Mouse (Mus musculus) embryo, embryonic 11 days (tissue): ENCODE measurements around the gene Gm20517.

ENCODE experiments used
- DNase-seq: peaks from one replicate; pipeline ENCODE4 v3.0.0-alpha.2; 2015

Gene Gm20517

DNA sequence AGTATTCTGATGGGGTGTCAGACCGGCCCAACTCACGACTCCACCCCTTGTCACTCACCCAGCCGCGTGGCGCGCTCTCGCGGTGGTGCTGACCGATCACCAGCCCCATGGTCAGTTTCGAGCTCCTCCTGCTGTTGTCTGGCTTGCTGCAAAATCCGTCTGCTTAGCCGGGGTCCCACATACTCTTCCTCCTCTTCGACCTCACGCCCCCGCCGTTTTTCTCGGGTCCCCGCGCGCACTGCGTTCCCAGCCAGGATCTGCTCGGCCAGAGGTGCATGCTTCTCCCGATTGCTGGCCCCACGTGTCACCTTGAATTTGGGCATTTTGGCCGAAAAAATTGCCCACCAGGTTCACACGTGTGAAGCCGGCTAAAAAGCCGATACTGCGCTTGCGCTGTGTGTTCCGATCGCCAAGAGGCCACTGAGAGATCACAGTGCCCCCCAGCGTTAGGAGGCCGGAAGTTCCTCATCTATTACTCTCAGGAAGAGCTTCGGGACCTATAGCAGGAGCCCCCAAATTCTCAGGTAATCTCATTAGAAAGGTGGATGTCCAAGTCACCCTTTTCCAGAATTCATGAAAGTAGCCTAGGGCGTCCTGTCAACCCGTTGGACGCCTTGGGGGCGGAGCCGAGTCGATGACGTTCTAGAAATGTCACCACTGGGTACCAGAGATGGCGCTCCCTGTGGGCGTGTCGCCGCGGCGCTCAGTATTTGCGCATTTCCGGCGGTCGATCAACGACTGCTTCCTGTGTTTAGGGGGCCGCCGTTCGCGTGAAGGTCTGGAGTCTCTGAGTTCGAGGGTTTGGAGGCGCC lies at the start of gene Gm20517, which contains the start of the genes Bysl and Med20:
Gm20517 (plus strand) TSS at position 741 of the 812 bp plus-strand sequence.
Bysl (minus strand) TSS at position 644 of the 812 bp plus-strand sequence.
Med20 (plus strand) TSS at position 734 of the 812 bp plus-strand sequence.
- DNase-seq: peak; percentile 98

DNA sequence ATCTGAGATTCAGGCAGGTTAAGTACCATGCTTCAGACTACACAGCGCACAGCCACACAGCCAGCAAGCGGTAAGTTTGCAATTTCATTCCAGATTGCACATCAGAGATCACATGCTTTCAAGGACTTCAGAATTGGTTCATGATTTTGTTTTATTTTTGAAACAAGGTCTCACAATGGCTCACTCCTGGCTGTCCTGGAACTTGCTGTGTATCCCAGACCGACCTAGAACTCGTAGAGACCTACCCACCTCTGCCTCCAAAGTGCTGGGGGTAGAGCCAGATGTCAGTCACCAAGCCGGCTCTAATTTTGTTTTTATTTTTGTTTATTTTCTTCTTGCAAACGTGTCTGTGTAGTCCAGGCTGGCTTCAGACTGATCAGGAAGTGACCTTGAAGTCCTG lies 48.5 kb upstream of the Gm20517 start:
- no peak for DNase-seq

DNA sequence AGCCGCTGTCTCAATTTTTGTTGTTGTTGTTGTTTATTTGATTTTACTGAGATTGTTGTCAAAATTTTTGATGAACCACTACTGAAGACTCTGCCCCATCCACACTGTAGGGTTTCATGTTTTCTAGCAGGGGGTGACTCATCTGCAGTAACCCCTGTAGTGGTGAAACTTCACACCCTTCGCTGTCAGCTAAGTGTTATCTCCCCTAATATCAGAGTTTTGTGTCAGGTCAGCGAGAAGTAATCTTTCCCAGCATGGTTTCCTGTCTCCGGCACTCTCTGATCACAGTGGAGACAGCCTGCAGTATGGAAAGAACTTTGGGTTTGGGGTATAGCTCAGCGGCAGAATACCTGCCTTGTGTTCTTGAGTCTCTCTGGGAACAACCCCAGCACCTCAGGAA lies 46.8 kb upstream of the Gm20517 start:
- DNase-seq: no peak

DNA sequence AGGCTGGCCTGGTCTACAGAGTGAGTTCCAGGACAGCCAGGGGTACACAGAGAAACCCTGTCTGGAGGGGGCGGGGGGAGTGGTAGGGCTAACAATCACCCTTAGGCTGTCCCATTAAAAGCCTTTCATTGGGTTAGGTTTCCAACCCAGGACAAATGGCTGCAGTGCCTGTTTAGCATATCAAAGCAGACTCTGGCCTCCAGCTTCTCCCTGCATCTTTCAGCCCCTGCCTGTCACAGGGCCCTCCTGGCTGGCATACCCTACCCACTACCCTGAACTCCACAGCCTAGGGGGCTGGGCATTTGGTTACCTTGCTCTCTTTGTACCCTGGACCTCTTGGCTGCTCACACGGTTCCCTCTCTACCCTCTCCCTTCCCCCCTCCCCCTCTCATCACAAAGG lies 45.3 kb upstream of the Gm20517 start:
- DNase-seq: peak; percentile 36

DNA sequence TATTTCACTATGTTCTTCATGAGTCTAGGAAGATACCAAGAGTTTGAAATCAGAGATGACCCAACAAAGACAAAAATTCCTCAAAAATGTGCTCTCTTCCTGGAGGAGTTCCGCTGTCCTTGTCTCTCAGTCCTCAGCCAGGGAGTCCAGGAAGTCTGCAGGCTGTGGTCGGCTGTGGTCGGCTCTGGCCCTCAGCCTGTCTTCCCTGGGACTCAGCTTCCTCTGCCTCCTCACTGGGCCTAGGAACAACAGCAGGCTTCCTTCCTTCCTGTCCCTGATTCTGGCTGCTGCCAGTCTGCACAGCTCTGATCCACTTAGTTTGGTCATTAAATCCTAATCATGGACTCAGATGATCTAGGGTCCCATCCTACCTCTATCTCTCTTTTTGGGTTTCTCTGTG lies 44.1 kb upstream of the Gm20517 start:
- no peak for DNase-seq

DNA sequence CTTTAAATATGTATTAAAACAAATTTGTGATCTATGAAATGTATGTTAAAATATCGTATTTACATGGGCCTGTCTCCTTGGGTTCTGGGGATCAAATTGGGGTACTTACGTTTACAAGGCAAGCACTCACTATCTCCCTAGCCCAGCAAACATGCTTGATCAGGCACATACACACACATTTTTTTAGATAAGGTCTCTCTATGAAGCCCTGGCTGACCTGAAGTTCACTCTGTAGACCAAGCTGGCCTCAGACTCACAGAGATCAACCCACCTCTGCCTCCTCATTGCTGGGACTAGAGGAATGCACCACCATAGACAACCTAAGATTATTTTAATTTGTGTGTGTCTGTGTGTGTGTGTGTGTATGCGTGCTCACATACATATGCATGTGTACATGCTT lies 43.0 kb upstream of the Gm20517 start:
- DNase-seq: no peak

DNA sequence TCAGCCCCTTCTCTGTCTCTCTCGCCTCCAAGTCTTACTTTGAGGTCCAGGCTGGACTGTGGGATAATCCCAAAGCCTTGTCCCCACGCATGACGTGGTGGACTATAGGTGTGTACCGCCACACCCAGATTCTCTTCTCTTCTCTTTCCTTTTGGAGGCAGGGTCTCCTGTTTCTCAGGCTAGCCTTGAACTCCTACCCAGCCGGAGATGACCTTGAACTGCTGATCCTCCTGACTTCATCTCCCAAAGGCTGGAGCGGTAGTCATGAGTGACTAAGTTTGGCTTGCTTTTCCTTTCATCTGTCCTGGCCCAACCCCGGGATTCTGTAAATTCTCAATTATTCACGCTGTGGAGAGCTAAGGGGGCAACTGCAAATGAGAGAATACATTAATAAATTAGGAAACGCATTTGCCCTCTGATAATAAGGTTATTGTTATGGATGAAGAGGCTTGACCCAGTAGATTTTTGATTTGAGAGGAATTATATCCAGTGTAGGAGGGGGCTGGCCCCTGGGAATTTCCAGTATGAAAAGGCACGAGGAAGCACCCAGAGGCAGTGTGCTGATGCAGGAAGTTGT lies 42.4 kb upstream of the Gm20517 start:
- peak; percentile 50 for DNase-seq

DNA sequence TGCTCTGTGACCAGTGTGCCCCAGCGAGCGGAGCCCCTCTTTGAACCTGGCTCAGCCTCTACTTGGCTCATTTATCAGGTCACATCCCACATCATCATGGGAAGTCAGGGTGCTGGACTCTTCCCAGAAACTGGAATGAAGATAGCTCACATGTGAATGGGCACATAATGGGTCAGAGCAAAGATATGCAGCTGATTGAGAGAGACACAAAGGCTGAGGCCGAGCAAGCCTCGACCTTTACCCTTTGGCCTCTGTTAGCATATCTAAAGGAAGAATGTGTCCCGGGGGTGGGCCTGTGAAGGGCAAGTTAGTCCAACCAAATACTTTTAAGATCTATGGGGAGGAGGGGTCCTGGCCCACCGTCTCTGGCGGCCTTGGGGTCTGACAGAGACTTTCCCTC lies 39.8 kb upstream of the Gm20517 start:
- peak; percentile 70 for DNase-seq

DNA sequence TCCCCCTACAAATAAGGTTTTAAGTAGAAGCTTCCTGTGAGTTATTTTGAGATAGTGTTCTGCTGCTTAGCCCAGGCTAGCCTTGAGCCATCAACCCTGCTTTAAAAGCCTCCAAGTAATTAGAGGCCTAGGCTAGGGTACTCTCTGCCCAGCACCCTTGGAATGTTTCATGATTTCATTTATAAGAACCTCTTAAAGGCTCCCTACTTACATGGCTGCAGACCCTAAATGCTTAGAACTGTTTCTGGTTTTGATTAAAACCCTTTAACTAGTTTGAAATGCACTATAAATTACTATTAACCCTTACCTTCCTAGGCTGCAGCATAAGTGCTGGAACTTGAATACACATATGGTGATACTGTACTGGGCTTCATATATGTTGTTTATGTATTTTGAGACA lies 39.0 kb upstream of the Gm20517 start:
- no peak for DNase-seq

DNA sequence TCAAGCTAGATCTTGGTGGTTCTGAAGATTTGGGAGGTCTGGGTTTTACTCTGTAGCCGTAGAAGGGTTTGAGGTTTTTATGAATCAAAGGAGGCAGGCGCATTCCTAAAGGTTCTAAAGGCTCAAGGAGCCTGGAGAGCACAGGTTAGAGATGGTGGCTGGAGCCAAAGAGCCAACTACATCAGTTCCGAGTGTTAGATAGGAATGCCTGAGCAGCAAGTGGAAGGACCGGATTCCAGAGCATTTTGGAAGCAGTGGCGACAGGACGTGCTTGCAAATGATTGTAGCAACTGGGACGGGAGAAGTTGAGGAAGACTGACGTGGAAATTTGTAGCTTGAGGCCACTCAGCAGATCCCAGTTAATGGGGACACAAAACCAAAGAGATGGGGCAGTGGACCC lies 37.4 kb upstream of the Gm20517 start:
- DNase-seq: no peak

DNA sequence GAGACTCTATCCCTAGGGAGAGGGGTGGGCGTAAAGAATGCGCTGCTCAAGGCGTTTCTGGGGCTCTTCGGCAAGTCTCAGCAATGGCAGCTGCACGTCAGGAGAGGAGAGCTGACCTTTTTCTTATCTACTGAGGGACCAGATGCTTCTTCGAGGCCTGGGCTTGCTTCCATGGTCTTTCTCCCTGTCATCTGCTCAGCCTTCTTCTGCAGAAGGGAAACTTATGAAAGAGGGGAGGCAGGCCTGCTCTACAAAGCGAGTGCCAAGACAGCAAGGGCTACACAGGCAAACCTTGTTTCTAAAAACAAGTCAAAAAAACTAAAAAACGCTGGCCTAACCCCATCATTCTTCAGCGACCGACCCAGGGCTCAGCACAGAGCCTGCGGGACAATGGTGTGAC lies 36.6 kb upstream of the Gm20517 start:
- no peak for DNase-seq

DNA sequence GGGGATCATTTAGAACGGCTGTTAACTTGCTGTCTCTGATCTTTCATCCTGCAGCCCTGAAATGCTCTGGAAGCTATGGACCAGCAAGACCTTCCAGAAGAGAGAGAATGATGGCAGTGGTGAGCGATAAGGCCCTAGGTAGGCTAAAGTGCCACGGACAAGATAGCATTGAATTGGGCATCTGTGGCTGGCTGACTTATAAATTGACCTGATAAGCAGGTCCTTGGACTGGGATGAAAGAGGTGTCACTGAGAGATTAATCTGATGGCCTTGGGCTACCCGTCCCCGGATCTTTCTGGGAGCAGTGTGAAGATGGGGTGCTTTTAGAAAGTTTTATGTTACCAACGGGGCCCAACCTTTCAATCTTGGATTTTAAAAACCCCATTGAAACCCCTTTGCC lies 32.7 kb upstream of the Gm20517 start:
- no peak for DNase-seq

DNA sequence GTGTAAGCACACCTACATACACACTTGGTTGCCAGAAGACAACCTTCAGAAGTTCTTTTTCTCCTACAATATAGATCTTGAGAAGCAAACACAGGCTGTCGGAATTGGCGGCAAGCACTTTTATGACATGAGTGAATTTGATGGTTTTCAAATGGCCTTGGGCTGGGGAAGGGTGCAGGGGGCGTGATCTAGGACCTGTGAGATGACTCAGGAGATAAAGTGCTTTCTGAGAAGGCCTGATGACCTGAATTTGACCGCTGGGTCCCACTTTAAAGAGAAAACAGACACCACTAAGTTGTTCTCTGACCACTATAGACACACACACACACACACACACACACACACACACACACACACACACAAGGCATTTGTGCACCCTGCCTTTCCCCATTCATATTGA lies 30.4 kb upstream of the Gm20517 start:
- DNase-seq: no peak

DNA sequence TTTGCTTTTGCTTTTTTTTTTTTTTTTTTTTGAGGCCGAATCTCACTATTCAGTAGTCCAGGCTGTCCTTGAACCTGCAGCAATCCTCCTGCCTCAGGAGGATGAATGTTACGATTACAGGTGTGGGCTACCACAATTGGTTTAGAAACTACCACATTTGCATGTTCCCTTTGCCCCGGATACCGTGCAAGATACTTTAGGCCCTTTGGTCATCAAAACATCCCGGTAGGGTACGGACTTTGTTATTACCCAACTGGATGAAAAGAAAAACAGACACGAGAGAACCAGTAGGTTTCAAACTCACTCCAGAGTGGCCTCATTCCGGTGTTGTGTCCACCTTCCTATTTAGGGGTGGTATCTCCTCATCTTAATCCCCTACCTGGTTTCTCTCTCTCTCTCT lies 22.9 kb upstream of the Gm20517 start:
- DNase-seq: no peak

DNA sequence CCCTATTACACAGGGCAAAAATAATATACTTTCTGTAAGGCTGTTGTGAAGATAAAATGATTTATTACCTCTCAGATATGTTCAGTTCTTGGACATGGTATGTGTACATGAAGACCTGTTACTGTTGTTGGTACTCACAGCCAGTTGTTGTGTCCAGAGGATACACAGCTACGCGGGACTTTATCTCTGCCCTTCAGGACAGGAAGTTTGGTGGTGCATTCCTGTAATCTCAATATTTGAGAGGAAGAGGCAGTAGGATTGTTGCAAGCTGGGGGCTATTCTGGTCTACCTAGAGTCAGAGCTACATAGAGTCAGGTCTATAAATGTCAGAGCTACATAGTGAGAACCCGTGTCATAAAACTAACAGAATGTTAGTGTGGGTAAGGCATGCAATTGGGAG lies 20.3 kb upstream of the Gm20517 start:
- no peak for DNase-seq

DNA sequence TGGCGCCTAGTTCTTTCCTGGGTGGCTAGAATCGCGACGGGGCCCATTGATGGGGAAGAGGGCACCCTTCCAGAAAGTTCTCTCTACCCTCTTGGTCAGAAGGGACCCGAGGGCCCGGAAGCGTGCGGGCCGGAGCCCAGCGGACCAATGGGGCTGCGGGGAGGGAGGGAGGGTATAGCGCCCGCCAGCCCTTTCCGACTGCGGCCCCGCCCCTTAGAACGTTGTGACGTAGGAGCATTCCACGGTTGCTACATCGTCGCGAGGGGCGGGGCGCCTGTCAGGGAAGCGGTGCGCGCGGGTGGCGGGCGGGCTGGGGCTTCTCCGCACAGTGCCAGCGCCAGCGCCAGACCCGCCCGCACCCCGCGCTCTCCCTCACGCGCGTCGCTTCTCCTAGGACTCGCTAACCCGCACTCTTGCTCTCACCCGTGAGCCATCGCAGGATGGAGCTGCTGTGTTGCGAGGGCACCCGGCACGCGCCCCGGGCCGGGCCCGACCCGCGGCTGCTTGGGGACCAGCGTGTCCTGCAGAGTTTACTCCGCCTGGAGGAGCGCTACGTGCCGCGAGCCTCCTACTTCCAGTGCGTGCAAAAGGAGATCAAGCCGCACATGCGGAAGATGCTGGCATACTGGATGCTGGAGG lies 18.1 kb upstream of the Gm20517 start:
- DNase-seq: peak; percentile 98

DNA sequence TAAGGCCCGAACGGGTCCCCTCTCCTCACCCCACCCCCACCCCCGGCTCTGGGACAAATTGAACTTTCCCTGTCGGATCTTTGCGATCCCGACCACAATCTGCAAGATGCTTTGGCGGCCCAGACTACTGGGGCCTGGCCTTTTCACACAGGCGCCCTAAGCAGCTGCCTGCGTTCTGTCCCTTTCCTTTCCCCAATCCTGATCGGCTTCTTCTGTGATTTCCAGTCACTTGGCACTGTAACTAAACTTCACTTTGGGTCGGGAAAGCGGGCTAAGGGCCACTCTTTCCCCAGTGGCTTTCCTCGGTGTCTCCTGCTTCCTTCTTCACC lies 17.6 kb upstream of the Gm20517 start:
- DNase-seq: no peak

DNA sequence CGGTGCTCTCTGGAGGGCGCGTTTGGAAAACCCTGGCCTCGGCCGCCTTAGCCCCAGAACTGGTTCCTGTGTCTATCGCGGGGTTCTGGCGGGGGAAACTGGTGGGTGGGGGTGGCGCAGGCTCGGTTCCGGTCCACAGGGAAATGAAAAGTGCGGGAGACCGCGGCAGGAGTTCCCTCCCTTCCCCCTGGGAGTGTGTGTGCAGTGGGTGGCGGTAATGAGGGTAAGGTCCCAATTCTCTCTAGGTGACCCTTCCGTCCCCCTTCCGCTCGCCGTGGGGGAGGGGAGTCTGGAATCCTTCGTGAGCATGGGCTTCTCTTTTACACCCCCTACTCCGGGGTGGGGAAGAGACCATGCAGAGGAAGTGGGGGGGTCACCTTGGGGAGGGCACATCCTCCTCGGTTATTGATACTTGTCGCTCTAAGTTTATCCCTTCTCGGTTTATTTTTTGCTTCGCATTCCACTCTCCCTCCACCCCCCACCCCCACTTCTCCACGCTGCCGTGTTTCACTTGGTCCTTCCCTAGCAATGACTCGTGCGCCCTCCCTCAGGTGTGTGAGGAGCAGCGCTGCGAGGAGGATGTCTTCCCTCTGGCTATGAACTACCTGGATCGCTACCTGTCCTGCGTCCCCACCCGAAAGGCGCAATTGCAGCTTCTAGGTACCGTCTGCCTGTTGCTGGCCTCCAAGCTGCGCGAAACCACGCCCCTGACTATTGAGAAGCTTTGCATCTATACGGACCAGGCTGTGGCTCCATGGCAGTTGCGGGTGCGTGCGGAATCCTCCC lies 17.0 kb upstream of the Gm20517 start:
- peak; percentile 62 for DNase-seq

DNA sequence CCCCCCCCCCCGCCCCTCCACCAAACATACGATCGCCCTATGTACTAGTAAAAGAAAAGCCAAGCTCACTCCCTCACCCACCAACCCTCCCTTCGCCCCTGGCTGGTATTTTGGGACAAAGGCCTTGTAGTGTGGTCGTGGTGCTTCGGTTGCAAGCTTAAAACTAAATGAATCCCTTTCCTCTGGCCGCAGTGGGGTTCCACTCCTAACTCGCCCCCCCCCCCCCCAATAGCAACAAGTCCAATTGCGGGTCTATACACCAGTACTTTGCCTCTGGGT lies 16.5 kb upstream of the Gm20517 start:
- peak; percentile 47 for DNase-seq

DNA sequence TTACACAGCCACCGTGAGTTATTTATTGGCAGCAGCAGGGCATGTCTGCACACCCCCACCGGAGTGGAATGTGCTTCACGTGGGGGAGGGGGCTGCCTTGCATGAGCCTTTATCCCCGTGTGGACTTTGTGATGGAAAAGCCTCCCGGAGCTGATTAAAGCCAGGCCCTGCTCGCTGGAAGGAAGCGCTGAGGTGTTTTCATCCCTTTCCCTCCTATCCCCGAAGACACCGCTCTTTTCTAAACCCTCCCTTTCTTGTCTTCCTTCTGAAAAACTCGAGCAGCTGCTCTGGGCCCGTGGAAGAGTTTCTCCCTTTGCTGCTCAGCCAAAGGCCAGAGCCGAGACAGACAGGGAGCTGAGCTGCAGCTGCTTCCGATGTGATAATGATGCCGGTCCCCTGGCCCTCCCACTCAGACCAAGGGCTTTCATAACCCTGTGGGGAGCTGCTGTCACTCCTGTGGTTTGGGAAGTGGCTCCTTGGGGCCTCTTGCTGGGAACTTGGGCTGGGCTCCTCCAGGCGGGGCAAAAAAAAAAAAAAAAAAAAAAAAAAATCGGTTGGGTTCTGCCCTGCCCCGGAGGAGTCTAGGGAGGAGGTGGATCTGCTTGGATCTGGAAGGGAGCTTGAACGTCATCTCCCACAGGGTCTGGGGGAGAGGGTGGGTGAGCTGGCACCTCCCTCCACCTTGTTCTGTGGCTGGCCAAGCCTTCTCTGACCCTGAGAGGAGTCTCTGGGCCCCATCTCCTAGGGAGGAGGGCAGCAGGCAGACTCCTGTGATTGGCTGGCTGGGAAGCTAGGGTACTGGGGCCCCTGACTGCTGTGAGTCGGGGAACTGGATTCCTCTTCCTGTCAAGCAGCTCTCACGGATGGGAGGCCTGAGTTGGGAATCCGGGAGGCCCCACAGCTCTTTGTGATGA lies 15.9 kb upstream of the Gm20517 start:
- DNase-seq: peak; percentile 90

DNA sequence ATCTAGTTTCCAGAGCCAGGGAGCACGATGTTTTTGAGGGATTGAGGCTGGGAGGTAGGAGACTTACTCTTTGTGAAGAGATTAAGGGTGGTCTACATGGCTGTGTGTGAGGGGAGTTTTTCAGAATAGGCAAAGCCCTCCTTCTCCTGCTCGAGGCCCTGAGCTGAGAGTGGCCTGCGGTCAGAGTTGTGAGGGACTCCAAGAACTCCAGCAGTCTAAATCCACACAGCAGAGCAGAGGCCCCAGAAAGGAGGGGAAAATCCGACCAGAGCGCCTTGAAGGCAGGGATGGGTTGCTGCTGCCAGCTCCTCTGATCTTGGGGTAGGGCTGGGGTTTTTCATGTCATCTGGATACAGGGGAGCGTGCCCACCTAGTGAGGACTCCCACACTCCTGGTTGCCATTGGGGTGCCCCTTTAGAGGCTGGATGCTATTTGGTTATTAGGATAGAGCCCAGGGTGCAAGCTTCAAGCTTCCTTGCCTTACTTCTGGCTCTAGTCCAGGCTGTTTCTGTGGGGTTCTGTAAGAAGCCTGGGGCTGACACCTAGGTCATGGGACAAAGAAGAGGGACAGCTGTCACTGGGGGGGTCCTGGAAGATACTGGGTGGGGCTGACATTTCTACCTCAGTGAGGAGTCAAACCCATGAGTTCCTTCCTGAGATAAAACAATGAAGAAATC lies 15.1 kb upstream of the Gm20517 start:
- DNase-seq: no peak

DNA sequence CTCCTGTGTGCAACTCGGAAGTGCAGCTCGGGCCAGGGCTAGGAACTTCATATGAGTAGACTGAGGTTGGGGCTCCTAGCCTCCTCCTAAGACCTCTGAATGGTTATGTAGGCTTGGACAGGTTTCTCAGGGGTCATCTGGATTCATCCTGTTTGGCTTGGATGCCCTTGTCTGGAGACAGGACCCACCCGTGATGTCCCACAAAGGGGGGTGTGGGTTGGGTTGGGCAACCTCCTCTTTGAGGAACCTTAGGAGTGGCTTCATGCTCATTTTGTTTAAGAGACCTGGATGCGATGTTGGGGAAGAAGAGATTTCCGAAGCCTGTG lies 14.6 kb upstream of the Gm20517 start:
- no peak for DNase-seq
